Mouse (Mus musculus) thymus, postnatal 0 days (tissue): ENCODE measurements around the gene Fads6. TPM values are rescaled to one million over a fixed set of nuclear protein-coding genes. Genes with fewer than 3 reads are reported as not detected.

ENCODE experiments used
- DNase-seq: peaks from one replicate; pipeline ENCODE4 v3.0.0-alpha.2; 2015; ENCODE audit warnings: low spot score
- polyA plus RNA-seq: library from polyadenylated mRNA; unstranded; fragments of >200 nt; fragmentation: Nextera tagmentation; extraction: Ambion mirVana; gene quantifications from 2 replicates; pipeline ENCODE4 v1.2.1, GENCODE M21; 2015

Fads6 gene
- polyA plus RNA-seq, result 0.37 and 0.39 TPM in 2 replicates

DNA sequence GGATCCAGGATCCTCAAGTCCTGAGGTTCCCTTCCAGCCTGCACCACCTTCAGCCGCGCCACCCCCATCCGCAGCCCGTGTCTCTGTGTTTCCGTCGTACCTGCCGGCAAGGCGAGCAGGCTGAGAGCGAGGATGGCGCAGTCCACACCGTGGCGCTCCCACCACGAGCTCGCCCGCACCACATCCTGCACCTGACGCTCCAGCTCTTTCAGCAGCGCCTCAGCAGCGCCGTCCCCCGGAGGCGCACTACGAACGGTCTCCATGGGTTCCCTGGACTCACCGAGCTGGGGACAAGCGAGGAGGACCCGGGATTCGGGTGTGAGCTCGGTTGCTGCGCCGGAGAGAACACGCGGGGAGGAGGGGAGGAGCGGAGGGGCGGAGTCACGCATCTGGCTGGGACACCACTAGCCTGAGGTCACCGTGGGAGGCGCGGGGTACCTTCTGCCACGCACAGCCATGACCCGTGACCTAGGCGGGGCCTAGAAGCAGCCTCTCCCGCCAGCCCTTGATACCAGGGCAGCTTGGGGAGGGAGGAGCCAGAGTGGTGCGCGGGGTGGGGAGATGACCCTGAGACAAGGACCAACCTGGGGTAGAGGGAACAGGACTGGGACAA, at the start of gene Fads6:
TSS of gene Fads6 (minus strand) at position 450 of the 613 bp plus-strand sequence.
- peak; percentile 86 for DNase-seq

DNA sequence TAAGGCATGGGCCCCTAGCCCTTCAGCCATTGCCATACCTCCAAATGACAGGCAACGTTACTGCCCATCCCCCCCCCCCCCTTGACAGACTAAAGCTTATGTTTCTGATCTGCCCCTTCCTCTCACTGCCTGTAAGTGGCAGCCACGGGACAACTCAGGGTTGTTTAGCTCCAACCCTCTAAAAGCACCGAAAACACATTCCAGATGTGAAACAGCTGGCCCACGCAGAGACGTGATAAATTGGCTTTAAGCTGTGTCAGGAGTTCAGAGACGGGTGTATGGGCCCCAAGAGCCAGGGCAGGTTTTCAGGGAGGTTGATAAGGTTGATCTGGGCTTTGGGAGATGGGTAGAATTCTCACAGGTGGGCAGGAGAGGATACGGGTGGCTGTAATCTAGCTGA, 48.1 kb upstream of the Fads6 start:
- no peak for DNase-seq

DNA sequence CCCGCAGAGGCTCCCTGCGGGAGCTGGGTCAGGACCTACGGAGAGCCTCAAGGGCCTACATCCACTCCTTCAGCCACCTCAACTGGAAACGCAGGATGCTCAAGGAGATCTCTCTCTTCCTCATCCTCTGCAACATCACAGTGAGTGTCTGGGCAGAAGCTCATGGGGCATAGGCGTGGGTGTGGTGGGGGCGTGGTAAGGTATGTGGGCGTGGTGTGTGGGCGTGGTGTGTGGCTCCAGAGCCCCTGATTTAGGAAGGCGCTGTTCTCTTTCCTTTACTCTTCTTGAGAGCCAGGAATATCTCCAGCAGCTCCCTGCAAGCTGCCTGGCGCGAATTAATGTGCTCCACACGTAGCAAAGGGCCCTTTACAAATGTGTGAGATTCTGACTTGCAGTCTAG, 47.5 kb upstream of the Fads6 start:
- no peak for DNase-seq

DNA sequence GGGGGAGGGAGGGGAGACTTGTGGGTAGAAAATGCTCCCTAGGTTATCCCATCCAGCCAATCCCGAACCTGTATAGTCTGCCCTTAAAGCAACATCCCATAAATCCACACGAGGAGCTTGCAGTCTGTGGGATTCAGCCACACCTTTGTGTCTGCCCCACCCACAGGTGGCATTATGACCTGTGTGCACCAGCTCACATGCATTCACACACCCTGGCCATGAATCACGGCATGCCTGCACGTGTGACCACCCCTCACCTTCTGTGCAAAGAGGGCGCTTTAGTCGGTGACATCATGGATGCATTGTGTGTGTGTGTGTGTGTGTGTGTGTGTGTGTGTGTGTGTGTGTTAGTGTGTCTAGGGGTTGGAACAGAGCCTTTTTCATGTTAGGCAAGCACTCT, 44.4 kb upstream of the Fads6 start:
- DNase-seq, result no peak

DNA sequence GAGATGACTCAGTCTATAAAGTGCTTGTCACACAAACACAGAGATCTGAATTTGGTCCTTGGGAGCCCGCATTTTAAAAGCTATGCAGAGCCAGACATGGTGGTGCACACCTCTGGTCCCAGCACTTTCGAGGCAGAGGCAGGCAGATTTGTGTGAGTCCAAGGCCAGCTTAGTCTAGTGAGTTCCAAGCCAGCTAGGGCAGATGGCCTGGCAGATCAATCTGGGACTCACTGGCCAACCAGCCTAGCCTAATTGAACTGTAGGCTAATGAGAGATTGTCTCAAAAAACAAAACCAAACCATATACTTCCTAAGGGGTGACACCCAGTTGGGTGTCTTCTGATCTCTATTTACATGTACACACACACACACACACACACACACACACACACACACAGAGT, 43.8 kb upstream of the Fads6 start:
- no peak for DNase-seq

DNA sequence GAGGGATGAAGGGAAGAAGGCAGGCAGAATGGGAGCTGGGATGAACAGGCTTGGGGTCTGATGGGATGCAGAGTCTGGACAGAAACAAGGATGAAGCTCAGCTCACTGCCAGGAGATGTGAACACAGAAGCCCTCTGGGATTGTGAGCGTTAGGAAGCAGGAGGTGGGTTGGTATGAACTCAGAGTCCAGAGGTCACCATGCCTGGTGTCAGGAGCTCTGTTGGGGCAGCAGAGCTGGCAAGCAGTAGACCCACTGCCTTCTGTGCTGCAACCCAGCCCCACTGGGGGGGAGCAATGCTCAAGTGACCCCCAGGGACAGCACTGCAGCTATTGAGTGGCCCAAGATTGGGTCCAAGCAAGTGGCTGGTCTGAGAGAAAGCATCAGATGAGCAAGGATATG, 40.4 kb upstream of the Fads6 start:
- no peak for DNase-seq

DNA sequence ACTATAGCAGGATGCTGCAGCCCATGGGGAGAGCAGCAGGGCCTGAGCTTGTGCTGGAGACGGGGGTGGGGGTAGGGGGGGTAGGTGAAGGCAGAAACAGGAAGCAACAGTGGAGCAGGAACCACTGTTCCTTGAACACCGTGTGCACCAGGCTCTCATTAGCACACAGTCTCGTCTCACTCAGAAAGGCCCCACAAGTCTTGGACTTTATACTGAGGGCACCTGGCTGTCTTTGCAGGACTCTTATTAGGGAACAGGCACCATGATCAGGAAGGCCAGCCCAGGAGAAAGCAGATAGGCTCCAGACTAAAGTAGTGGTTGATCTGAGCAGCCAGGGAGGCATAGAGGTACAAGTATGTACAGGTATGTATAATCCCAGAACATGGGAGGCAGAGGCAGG, 39.9 kb upstream of the Fads6 start:
- DNase-seq, result no peak

DNA sequence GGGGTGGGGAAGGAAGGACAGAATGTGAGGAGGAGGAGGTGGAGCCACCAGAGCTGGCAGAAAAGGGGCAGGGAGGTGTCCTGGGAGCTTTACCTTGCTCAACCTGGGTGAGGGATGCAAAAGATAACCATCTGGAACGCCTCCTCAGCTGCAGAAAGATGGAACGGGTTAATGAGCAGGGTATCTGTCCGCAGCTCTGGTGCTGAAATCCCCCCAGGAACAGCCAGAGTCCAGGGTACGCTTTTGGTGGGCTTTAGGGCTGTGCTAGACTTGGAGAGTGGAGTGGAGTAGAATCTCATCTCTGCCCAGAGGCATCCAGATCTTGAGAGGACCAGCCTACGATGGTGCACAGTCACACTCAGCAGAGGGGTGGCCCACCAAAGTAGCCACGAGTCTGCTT, 38.7 kb upstream of the Fads6 start:
- DNase-seq, result no peak

DNA sequence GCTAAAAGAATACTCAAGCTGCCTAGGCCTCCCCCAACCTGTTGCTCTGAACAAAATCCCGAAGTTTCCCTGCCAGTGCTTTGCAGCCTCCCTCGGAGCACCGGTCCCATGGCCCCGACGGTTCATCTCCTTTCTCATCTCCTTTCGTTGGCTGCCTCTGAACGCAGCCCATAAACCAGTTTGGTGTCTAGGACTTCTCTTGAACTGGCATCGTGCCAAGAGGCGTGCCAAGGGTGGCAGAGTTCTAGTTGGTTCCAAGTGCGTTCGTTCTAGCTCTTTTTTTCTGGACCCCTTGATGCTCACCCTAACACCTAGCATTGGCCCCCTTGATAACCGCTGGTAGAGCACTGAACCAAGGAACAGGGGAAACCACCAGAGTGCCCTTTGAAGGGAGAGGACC, 37.8 kb upstream of the Fads6 start:
- DNase-seq, result no peak

DNA sequence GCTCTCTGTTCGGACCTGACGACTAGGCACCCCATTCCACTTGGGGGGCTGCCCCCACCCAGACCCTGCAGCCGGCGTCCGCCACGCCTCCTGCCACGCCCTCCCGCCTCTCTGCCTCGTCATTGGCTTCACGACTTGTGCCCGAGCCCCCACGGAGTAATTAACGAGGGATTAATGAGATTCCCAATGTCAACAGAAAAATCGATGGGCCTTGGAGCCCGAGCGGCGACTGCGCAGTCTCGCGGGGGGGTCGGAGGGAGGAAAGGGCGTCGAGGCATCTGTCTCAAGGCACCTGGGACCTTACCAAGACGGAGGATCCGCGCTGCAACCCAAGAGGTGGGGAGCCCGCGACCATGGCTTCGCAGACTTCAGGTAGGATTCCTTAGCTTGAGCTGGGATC, 37.1 kb upstream of the Fads6 start, which contains the start of gene Otop3:
TSS of gene Otop3 (plus strand) at position 201 of the 400 bp plus-strand sequence.
- DNase-seq, result no peak

DNA sequence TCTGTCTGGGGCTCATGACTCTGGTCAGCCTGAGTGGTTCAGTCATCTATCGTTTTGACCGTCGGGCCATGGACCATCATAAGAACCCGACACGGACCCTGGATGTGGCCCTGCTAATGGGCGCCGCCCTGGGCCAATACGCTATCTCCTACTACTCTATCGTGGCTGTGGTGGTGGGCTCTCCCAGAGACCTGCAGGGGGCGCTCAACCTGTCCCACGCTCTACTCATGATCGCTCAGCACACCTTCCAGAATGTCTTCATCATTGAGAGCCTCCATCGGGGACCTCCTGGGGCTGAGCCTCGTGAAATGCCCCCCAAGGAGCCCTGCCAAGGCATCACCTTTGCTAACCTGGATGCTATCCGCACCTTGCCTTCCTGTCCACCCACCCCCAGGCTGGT, 31.9 kb upstream of the Fads6 start:
- DNase-seq, result peak; percentile 21

DNA sequence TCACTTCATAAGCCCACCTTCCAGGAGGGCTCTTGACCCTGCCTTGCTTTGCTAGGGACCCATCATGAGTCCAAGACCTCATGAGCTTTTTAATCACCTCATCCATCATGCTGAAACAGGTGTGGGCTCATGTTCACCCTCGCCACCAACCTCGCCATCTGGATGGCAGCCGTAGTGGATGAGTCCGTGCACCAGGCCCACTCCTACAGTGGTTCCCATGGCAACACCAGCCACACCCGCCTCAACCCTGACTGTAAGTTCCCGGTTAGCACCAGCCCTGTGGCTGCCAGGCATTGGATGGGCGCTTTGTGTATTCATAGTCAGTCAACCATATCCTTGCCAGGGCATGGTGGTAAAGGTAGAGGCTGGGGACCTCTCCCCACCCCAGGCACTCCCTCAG, 29.3 kb upstream of the Fads6 start:
- DNase-seq, result no peak

DNA sequence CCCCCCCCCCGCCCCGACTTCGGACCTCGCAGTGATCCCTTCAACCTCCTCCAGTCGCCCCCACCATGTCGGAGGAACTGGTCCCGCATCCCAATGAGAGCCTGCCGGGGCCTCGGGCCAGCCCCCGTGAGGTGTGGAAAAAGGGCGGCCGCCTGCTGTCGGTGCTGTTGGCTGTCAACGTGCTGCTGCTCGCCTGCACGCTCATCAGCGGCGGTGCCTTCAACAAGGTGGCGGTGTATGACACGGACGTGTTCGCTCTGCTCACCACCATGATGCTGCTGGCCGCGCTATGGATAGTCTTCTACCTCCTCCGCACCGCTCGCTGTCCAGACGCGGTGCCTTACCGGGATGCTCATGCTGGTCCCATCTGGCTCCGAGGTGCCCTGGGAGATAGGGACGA, 25.9 kb upstream of the Fads6 start:
- no peak for DNase-seq

DNA sequence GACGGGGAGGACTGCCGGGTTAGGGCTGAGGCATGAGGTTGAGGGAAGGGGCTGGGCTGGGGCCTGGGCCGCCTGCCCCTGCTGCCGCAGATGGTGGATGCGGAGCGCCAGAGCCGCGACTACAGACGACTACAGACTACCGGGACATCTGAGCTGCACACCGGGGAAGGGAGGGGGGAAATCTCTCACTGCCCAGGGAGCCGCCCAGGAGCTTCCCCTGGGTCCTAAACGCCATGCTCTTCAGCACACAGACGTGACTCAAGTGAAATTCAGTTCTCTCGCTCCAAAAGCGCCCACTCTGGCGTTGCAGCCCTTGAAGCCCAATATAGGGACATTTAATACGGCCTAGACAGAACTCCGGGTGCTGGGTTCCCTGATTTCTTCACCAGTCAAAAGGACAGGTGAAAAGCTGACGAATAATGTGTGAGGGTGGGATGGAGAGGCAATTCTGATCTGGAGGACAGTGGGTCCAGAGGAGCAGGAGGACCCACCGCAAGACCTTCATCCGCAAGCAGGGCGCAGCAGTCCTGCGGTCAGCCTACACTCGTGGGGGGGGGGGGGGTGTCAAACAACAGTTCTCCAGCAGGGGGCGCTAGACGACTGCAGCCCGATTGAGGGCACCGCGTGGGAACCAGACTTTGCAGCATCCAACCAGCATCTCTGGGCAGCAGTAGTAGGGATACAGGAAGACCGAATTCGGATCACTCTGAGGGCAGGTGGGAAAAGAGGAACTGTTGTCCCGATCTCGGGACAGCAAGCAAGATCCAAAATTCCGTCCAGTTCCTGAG, 24.6 kb upstream of the Fads6 start, which contains the start of gene Ush1g:
TSS of gene Ush1g (minus strand) at position 136 of the 788 bp plus-strand sequence.
- DNase-seq, result peak; percentile 67

DNA sequence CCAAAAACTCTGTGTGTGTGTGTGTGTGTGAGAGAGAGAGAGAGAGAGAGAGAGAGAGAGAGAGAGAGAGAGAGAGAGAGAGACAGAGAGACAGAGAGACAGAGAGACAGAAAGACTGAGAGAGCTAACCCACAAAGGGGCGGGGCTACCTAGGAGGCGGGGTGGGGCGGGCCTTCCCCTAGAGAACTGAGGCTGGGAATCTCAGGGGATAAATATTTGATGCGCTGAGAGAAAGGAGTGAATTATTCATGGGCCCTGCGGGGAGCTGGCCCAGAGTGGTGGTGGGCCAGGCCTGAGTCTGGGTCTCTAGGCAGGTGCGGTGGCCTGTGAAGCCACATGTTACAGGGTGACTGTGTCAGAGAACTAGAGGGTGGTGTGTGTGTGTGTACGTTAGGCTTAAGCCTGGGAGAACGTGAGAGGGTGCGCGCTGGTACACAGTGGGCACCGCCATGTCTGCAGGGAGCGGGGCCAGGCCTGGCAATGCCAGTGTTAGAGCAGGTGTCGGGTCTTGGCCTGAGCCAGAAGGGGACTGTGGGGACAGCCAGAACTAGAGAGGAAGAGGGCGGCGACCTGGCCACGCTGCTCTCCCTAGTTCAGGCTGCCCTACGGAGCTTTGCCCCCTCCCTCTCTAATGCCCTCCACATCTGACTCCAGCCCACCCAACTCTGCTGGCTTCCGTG, 22.4 kb upstream of the Fads6 start:
- no peak for DNase-seq

DNA sequence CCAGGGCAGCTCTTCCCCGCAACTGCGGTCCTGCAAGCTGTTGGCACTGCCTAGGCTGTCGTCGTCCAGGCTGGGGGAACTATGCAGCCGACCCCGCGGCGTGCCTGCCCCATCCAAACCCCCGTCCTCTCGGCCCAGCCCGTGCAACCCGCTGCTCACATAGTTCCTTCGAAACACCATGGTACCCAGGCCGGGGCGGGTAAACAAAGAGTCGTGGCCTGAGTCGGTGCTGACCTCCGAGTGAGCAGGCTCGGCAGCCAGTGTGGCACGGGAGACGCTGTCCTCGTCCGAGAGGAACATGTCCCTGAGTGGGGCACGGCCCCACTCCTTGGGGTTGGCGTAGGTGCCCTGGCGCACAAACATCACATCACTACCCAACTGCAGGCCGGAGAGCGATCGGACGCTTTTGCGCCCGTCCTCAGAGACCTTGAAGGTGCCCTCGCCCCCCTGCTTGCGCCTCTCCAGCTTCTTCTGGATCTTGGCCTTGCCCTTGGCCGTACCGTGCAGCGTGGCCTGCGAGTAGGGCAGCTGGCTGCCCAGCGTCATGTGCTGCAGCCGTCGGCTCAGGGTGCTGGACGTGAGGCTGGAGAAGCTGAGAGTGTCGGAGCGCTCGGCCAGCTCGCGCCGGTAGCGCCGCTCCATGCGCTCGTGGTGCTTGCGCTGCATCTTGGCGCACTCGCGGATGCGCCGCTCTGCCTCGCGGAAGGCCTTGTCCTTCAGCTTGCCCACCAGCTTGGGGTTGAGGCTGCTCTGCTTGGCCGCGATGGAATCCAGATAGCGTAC, 21.0 kb upstream of the Fads6 start:
- DNase-seq, result no peak

DNA sequence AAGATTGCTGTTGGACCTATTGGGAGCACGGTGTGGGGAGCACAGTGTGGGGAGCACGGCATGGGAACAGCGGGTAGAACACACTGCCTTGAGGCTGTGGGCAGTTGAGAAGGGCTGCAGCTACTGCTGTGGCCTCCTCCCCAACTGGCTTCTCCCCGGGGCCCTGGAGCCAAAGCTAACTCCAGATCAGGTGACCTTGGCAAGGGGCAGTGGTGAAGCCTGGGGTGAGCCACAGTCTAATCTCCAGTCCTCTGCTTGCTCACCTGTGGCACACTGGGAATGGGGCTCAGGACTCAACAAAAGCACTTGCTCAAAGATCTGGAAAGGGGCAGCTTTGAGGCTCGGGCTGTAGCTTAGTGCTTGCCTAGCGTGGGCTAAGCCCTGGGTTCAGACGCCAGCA, 19.7 kb upstream of the Fads6 start:
- DNase-seq, result no peak

DNA sequence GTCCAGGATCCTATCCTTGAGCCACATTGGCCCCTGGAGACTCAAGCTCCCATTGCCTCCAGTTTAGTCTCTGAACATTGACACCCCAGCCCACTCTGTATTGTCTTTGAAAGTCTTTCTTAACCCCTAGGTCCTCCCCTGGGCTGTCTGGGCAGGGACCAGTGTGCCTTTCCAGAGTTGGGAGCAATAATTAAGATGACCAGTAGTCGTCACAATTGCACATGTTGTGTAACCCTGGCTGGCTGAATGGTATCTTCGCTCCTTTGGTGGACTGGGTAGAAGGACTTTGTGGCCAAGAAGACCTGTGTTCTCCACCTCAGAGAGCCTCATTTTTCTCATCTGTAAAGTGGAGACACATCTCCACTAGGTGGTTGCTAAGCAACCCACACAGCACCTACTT, 16.8 kb upstream of the Fads6 start:
- DNase-seq, result no peak

DNA sequence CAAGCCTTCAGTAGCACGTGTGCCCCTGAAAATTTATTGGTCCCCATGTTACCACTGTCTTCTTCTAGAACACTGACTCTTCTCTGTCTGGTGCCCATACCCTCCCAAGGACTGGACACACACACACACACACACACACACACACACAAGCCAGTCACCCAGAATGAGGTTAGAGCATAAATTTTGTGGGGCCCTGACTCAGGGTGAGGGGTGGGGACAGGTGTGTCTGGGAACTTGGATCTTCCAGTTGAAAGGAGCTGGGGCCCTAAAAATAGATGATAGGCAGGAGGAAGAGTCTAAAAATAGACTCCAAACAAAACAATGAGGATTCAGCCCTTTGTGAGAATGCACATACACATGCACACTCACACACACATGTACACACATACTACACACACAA, 11.3 kb upstream of the Fads6 start:
- DNase-seq, result no peak

DNA sequence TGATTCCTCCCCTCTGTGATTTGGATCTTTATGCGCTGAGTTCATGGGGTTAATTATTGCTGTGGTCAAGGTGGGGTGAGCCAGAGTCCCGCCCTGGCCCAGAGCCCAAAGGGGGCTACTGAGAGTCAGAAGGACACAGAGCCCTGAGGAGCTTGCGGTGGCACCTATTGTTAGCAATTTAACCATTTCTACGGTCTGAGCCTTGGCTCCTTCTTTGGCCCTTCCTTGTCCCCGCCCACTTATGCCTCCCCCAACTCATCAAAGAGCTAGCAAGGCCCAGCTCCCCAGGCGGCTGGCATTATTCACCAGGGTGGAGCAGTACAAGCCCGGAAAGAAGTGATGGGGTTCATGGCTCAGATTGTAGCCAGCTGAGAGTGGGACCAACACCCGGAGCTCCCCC, 9.4 kb upstream of the Fads6 start, which contains the start of gene Otop2:
TSS of gene Otop2 (plus strand) at position 301 of the 400 bp plus-strand sequence.
- no peak for DNase-seq

DNA sequence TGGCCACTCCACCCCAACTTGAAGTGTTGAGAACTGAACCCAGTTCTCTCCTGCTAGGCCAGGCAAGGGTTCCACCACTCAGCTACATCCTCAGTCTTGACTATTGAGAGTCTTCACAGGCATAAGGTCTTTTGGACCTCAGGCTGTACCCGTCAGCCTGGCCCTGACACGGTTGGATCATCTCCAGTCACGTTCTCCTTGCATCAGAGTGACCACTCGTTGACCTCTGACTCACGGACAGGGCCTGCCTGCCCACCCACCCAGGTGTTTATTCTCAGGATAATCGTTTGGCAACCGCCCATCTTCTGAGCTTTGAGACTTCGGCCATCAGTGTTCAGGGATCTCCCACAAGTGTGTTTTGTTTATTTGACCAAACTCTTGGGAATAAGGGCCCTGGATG, 5.7 kb upstream of the Fads6 start:
- no peak for DNase-seq

DNA sequence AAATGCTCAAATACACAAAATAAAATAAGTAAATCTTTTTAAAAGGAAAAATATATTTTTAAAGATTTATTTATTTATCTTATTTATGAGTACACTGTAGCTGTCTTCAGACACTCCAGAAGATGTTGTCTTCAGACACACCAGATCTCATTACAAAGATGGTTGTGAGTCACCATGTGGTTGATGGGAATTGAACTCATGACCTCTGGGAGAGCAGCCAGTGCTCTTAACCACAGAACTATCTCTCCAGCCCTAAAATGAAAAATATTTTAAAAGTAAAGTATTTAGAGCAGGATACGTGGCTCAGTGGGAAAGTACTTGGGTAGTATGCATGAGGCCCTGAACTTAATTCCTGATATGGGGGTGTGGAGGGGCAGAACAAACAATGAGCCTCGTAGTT, 3.9 kb upstream of the Fads6 start:
- no peak for DNase-seq
